Mouse (Mus musculus) CD8-positive naive resting alpha-beta T cell, adult 2 months (primary cell): ENCODE data around the gene Tnfsf12.
"Not testable (repeated sequence)": the region's sequence is repeated elsewhere in the genome, so short reads cannot be mapped to it uniquely, and the experiment has no call there.

ENCODE experiments used
- DNase-seq, 2 experiments: peaks; one replicate each; pipeline ENCODE4 v3.0.0; 2022; ENCODE audit warnings: low read depth in 2 of 2, low spot score in 2 of 2

Tnfsf12 gene

DNA sequence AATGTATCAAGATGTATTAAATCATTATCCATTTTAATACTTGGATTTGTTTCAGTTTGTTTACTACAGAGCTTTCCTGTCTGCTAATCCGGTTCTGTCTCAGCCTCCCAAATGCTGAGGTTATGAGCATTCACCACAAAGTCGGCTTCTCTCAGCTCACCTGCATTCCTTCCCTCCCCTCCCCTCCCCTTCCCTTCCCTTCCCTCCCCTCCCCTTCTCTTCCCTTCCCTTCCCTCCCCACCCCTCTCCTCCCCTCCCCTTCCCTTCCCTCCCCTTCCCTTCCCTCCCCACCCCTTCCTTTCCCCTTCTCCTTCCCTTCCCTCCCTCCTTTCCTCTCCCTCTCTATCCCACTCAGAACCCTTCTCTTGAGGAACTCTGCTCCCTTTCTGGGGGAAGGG lies 9.0 kb upstream of the Tnfsf12 start:
- DNase-seq, result no peak

DNA sequence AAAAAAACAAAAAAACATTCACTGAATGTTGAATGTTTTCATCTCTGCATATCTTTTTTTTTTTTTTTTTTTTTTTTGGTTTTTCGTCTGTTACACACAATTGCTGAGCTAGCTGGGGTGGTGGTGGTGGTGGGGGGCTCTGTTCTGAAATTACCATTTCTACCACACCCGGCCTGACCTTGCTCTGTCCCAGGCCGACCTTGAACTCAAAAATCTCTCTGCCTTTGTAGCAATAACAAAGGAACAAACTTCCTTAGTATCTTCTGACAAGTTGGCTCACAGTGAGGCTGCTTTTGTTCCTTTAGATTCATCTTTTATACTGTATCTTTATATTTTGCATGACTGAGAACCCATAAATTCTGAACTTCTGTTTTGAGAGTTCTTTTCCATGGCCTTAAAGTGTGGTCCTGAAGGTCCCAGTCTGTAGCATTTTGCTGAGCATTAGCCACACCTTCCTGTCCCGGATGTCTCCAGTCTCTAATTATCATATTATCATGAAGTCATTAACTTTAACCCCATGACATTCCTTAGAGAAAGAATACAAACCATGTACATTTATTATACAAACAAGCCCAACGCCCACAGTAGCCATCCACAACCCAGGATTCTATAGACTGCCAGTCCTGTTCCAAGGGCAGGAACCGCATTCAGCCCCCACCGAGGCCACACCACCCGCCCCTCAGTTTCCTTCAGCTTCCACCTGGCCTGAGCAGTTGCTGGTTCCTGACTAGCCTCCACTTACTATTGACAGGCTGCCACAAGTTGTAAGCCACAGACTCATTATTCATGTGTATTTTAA lies 8.4 kb upstream of the Tnfsf12 start:
- DNase-seq, result no peak

DNA sequence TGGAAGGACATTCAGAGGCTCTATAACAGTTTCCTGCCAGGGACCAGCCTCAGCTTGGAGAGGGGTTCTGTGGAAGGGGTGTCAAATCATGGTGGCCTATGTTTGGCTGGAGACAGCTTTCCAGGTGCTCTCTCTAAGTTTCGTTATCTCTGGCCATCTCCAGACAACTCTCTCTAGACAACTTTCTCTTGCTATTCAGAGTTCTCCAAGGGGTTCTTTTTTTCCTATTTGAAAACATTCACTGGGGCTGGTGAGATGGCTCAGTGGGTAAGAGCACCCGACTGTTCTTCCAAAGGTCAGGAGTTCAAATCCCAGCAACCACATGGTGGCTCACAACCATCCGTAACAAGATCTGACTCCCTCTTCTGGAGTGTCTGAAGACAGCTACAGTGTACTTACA lies 7.7 kb upstream of the Tnfsf12 start:
- not testable (repeated sequence) for DNase-seq

DNA sequence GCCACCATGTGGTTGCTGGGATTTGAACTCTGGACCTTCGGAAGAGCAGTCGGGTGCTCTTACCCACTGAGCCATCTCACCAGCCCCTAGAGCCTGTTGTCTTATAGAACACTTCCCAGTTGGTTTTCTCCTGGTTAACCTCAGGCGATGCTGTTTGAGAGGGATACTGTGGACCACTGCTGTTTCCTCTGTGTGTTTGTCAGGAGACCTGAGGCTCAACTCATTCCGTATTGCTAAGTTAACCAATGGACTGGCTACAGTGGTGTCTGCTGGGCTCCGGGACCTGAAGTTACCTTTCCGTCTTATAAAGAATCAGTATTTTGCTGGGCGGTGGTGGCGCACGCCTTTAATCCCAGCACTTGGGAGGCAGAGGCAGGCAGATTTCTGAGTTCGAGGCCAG lies 7.2 kb upstream of the Tnfsf12 start:
- not testable (repeated sequence) for DNase-seq

DNA sequence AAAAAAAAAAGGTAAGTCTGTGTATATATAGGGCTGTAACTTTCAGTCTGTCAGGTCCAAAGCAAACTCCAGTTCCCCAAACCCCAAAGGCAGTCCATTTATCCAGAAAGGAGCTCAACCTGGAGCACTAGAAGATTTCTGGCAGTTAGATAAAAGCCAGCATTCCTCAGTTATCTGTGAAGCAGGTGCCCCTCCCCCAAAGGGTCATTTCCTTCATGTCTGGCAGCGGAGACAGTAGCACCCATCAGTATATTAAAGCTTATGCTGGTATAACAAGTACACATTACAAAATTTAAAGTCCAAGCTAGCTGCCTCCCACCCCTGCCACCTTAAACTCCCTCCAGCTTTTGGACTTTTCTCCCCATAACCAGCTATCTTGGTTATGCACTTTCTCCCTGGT lies 3.9 kb upstream of the Tnfsf12 start:
- no peak for DNase-seq

DNA sequence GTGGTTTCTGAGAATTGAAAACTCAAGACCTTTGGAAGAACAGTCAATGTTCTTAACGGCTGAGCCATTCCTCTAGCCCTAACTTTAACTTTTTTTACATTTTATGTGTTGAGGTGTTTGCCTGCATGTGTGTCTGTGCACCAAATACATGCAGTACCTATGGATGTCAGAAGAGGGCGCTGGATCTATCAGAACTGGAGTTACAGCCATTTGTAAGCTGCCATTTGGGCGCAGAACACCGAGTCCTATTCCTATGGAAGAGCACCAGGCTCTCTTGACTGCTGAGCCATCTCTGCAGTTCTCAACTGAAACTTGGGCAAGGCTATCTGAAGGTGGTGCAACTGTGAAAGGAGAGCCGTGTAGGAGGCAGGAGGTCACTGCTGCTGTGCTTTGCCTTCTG lies 2.9 kb upstream of the Tnfsf12 start:
- DNase-seq, result no peak

DNA sequence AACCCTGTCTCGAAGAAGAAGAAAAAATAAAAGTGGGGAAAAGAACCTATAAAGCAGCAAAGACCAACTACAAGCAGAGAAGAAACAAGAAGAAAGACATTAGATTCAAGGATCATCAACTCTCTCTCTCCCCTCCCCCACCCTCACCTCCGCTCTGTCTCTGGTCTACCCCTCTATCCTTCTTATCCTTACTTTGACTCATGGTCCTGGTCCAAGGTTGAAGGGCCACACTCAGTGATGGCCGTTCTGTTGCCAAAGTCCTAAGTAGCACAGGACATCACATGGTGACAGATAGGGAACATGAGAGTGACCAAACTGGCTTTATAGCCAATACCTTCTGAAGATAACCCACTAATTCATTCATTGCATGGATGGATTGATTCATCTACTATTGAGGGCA lies 1.7 kb upstream of the Tnfsf12 start:
- no peak for DNase-seq

DNA sequence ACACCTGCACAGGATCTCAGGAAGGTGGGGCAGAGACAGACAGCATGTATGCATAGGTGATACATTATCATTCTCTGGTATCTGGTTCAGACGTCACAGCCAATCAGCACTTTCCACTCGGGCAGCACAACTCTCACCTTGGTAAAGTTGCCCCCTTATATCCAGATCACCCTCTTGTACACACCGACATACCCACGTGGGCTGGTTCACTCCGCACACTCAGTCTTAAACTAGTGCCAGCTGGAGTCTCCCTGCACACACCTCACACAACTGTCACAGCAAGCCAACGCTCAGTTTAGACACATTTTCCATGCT lies 646 bp downstream of the Tnfsf12 start:
- DNase-seq, result no peak

DNA sequence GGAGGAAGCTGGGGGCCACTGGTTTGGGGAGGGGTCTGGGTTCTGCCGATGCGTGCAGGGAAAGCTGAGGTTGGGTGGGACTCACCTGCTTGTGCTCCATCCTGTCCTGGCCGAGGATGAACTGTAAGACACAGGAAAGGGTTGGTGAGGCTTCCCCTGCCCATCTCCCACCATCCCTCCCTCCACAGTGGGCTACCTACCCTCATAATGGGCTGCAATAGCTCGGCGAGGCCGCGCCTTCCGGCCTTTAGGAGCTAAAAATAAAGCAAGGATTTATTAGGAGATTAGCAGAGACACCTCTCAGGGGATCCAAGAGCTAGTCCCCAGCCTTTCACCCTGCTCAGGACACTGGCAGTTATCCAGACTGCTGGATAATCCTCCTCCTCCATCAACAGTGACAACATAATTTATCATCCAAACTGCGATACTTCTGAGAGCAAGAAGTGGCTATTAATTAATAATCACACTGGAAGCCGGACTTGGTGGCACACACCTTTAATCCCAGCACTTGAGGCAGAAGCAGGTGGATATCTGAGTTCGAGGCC lies 2.2 kb downstream of the Tnfsf12 start:
- no peak for DNase-seq

DNA sequence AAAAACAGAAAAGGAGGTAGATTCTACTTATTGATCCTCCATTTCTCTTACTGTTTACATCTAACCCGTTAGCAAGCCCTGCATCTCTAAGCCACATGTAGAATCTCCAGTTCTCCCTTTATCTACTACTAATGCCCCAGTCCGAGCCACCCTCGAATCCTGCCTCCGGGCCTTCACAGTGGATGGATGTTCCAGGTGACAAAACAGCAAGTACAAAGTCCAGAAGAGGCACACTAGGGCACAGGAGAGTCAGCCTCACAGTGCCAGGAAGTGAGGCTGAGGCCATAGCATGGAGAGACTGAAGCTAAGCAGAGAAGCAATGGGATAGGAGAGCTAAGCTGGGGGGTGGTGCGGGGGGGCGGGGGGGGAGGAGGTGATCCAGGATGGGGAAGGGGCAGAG lies 2.8 kb downstream of the Tnfsf12 start:
- no peak for DNase-seq

DNA sequence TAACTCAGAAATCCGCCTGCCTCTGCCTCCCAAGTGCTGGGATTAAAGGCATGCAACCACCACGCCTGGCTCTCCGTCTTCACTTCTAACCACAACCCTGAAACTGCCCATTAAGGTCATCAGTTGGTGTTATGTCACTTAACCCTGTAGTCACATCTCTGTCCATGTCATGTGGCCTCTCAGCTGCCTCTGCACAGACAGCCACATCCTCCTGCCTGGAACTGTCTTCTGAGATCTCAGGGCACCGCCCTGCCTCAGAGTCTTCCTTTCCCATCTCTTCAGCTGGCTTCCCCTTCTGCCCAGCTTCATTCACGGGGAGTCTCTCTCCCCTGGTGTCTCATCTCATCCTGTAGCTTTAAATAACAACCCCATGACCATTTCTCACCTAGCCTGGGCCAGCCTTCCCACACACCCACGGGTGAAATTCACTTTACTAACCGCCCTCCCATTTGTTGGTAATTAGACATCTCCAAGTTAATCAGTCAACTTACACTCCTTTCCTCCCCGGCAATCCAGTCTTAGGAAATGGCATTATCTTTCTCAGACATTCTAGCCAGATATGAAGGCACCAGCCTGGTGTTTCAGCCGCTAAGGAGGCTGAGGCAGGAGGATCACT lies 3.3 kb downstream of the Tnfsf12 start:
- DNase-seq, result no peak

DNA sequence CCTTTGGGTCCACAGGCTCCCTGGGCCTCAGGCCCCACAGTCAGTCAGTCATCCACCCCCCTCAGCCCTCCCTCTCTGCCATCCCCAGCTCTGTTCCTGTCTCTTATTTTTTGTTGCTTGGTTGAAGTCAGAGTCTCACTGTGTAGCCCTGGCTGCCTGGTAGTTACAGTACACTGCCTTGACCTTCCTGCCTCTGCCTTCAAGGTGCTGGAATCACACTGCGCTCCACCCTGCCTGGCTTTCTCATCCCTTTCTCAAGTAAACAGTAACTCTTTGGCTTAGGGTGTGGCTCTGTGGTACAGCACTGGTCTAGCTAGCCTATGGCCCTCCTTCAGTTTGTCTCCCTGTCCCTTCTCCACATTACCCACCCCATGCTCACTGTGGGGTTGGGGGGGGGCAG lies 5.8 kb downstream of the Tnfsf12 start:
- no peak for DNase-seq

DNA sequence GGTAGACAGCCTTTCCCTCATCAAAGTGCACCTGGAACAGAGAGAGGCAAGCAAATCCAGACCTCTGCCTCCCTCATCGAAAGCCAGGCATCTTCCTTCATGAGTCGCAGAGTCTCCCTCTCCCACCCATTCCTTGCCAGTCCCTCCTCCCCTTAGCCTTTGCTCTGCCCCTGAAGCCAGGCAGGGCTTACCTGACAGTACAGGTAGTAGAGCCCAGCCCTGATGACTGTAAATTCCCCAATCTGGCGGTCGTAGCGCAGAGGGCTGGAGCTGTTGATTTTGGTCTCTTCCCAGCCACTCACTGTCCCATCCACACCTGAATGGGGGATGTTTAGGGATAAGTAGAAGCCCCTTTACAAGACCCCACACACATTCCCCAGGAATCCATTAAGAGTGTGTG lies 8.6 kb downstream of the Tnfsf12 start:
- no peak for DNase-seq

DNA sequence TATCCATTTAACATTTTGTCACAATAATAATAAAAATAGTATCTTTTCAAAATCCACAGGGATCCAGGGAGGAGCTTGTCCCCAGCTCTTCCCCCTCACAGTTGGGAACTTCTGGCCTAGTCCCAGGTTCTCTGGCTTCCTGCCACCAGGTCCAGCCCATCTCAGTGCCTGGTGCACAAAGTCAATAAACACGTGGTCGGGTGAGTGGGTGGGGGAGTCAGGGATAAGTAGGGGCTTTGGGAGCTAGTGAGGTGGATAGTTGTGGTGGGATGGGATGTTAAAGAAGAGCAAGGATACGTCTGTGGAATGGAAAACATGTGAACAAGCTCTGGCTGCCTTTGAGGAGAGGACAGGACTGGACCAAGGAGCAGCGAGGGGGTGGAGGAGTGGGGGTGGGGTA lies 9.3 kb downstream of the Tnfsf12 start:
- DNase-seq, result no peak

DNA sequence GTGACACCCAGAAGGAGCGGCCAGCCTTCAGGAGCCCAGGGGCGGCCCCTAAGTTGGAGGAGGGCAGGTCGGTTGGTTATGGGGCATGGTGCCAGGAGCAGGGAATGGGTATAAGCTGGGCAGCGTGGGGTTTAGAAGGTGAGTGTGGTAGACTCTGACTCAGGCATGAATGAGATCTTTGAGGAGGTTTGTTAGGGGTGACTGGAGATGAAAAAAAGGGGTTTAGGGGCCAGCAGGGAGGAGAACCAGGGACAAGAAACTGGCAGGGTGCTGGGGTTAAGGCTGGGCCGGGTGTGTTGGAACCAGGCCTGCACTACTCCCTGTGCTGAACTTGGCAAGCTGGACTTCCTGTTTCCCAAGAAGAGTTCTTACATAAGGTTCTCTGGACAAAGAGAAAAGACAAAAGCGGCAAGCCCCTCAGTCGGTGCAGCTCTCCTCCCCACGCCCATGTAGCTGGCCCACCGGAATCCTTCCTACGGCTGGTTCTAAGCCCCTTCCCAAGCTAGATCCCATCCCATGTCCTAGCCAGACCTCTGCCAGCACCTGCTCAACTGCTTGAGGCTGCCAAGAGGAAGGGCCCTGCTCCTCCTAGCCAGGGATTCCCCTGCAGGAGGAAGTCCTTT lies 10.0 kb downstream of the Tnfsf12 start, which contains the start of gene Tnfsf13:
TSS of gene Tnfsf13 (minus strand) at position 259 of the 623 bp plus-strand sequence.
- no peak for DNase-seq

DNA sequence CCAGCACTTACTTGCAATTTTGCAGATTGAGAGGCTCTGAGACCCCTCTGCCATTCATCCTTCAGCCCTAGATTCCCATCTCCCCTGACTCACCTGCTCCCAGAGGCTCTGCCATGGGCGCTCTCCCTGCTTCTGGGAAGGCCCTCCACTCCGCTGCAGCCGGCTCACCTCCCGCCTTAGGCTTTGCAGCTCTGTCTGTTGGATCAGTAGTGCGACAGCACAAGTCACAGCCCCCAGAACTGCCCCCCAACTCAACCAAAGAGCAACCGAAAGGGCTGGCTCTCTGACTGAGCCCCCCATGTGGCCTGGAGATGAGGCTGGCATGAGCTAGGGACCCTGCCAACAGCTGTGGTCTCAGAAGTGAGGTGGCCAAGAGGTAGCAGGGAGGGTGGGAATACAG lies 10.7 kb downstream of the Tnfsf12 start:
- DNase-seq, result no peak

DNA sequence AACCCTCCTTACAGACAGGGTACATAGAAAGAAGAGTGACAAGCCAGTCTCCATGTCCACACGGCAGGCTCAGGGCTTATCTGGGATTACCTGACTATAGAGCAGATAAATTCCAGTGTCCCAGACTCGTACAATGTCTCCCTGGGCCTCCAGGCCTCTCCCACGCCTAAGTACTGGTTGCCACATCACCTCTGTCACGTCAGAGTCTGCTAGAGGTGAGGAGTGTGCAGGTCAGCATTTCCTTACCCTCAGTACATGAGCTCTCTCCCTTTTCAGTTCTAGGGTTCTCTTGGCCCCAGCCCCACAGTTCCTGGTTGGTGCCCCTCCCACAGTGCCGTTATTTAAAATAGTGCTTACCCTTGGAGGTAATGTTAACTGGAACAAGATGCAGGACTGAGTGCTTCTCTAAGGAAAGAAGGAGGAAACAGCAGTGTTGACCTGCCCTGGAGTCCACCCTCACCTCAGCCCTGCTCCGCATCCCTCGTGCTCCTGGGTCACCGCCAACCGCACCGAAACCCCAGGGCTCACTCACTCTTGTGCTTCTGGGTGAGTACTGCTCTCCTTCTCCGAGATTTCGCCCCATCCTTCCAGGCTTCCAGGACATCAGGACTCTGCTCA lies 11.4 kb downstream of the Tnfsf12 start:
- no peak for DNase-seq

DNA sequence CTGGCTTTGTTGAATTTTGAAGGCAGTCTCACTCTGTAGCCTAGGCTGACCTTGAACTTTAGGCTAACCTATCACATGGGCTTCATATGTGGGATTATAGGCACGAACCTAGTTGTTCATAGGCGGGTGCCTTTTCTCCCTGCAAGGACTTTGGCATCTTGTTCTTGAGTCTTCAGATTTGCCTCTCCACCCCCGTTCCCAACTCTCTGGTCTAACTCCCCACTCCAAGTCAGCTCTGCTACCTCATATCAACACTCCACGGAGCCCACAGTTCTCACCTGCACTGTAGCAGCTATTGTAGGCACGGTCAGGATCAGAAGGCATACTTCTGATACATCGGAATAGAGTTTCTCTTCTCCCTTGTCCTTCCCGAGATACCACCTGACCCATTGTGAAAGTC lies 12.1 kb downstream of the Tnfsf12 start:
- DNase-seq, result no peak

DNA sequence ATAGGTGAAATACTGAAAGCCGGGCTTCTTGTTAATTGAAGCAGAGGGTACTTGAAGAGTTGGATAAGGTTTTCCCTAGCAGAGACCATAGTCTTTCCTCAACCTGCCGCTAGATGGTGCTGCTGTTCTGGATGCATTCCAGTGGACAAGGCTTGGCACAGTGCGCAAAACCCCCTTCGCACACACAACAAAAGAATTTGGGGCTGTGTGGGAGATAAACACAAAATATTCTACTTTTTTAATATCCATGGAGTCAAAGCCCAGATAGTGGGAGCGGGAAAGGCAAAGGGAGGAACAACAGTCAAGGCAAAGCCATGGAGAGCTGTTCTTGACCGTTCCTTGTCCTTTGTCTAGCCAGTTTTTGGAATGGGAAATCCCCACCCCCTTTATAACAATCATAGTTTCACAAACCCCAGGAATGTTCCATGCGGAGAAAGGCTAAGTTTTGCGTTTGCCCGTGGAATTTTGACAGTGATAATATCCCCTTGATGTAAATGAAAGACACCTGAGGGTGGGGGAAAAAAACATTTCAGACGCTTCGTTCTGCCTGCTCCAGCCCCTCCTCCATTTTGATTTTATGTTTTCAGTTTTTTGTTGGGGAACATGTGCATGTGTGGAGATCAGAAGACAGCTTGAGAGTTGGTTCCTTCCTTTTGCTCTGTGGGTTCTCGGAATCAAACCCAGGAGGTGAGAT lies 12.7 kb downstream of the Tnfsf12 start:
- peak; percentile 74 to 83 for DNase-seq

DNA sequence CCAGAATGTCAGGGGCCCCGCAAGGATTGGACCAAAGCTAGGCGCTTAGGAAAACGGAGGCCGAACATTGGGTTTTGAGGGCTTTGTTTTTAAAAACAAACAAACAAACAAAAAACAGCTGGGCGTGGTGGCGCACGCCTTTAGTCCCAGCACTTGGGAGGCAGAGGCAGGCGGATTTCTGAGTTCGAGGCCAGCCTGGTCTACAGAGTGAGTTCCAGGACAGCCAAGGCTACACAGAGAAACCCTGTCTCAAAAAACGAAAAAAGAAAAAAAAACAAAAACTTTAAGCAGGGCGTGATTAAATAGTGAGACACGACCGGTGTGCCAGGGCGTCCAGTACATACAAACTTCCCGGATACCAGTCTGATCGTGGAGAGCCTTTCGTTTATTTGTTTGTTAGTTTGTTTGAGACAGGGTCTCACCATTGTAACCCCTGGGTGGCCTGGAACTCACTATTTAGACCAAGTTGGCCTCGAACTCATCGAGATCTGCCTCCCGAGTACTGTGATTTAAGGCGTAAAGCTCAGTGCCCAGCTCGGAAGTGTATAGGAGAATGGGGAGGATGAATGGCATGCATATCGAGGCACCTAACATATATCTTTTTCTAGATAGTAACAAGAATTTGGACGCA lies 13.3 kb downstream of the Tnfsf12 start:
- no peak for DNase-seq
